Mouse (Mus musculus) midbrain, embryonic 14.5 days (tissue): Measurements from ENCODE around the gene Hmgcs1. TPM values are rescaled to one million over a fixed set of nuclear protein-coding genes. Genes with fewer than 3 reads are reported as not detected.

ENCODE experiments used
- ATAC-seq: fragments of 200-750 bp; cut with Nextera tagmentation; 2 replicates; pipeline ENCODE4 v1.8.0; 2017; ENCODE audit warnings: moderate number of reproducible peaks, moderate library complexity; ENCODE audit not compliant: low FRiP score, low TSS enrichment
- DNase-seq: peaks from one replicate; pipeline ENCODE4 v3.0.0-alpha.2; 2015
- H3K27ac ChIP-seq: fragments of 300-500 bp; sonication (generic); replicated peaks from 2 replicates; pipeline ENCODE4 v1.5.1; 2014; ENCODE audit warnings: mild to moderate bottlenecking, low read depth, low read length, moderate library complexity
- H3K27me3 ChIP-seq: fragments of 300-500 bp; sonication (generic); 2 replicates; pipeline ENCODE4 v1.6.1; 2014; ENCODE audit warnings: low read length, control low read depth, mixed read lengths; ENCODE audit not compliant: control insufficient read depth, insufficient read depth
- H3K36me3 ChIP-seq: fragments of 300-500 bp; sonication (generic); 2 replicates; pipeline ENCODE4 v1.6.1; 2014; ENCODE audit warnings: low read length, control low read depth; ENCODE audit not compliant: control insufficient read depth, insufficient read depth
- H3K4me1 ChIP-seq: fragments of 300-500 bp; sonication (generic); 2 replicates; pipeline ENCODE4 v1.6.1; 2014; ENCODE audit warnings: mild to moderate bottlenecking, antibody characterized with exemption, low read length, control low read depth; ENCODE audit not compliant: control insufficient read depth, insufficient read depth
- H3K4me2 ChIP-seq: fragments of 300-500 bp; sonication (generic); 2 replicates; pipeline ENCODE4 v1.6.1; 2014; ENCODE audit warnings: mild to moderate bottlenecking, low read length, moderate library complexity
- H3K4me3 ChIP-seq: fragments of 300-500 bp; sonication (generic); replicated peaks from 2 replicates; pipeline ENCODE4 v1.5.1; 2014; ENCODE audit warnings: low read depth, low read length
- H3K9ac ChIP-seq: fragments of 300-500 bp; sonication (generic); replicated peaks from 2 replicates; pipeline ENCODE4 v1.6.1; 2014; ENCODE audit warnings: mild to moderate bottlenecking, low read length, moderate library complexity
- H3K9me3 ChIP-seq: fragments of 300-500 bp; sonication (generic); 2 replicates; pipeline ENCODE4 v1.6.1; 2016; ENCODE audit warnings: low read length, control low read depth, mixed read lengths; ENCODE audit not compliant: control insufficient read depth
- WGBS: fragments of 180-500 bp; shearing (Covaris S2); extraction: QIAGEN DNeasy Blood & Tissue Kit; methylation state at CpG from one replicate; pipeline ENCODE4 v1.1.7; 2014; 5-methylcytosine and 5-hydroxymethylcytosine counted together
- polyA plus RNA-seq: library from polyadenylated mRNA; unstranded; fragments of >200 nt; fragmentation: Nextera tagmentation; extraction: Ambion mirVana; gene quantifications from 2 replicates; pipeline ENCODE4 v1.2.1, GENCODE M21; 2014

Gene Hmgcs1
- 432 and 511 TPM in 2 replicates for polyA plus RNA-seq

GRCm38 (mm10) chr13:119690039-119690728, at the start of gene Hmgcs1:
Gene Hmgcs1, plus strand, starts transcription at chr13:119690379.
- Histone ChIP-seq H3K4me3 (peak within 1 kb of the TSS; percentile 96), H3K9me3 (no peaks in the 10 kb centered on the region), H3K36me3 (0 out of 2 replicates have a peak, but pooled peaks cover 8% of the 10 kb centered on the region), H3K27ac (peak within 1 kb of the TSS; percentile 98), H3K4me2 (peak within 1 kb of the TSS; percentile 81), H3K27me3 (no peaks in the 10 kb centered on the region), H3K9ac (peak within 1 kb of the TSS; percentile 95), H3K4me1 (peaks cover 40% of the 10 kb centered on the region)
- ATAC-seq (peak; percentile 99), DNase-seq (peak; percentile 100)
- WGBS = under 1% methylated on average over 59 of the region's 59 CpGs

DNA sequence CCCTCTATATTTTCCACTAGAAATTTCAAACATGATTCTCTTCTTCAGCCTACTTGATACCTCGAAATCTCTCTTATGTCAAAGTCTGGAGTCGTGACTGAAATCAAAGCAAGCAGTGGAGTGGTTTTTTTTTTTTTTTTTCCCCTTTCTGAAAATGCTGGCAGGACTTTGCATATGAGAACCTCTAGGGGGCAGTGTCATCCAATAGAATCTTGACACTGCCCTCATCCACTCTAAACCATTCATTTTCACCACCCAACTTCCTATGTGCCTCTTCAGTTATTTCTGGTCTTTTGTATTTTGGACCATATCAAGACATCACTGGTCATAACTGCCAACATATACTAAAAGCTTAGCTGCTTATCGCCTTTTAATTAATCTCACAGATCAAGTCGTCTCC, 49.7 kb upstream of the Hmgcs1 start:
- Histone ChIP-seq H3K9me3 (no peaks in the 10 kb centered on the region), H3K36me3 (no peaks in the 10 kb centered on the region), H3K4me2 (no peak overlapping the region), H3K27ac (no peak overlapping the region), H3K4me3 (no peak overlapping the region), H3K9ac (no peak overlapping the region), H3K4me1 (no peaks in the 10 kb centered on the region), H3K27me3 (no peaks in the 10 kb centered on the region)
- DNase-seq = peak; percentile 83
- ATAC-seq = no peak
- WGBS = 36% methylated on average over 4 of the region's 4 CpGs

- ATAC-seq (no peak), DNase-seq (no peak)
- no peak overlapping the region for H3K27ac ChIP-seq
- H3K27me3 ChIP-seq = no peaks in the 10 kb centered on the region
- no peaks in the 10 kb centered on the region for H3K4me1 ChIP-seq
- WGBS = 87% methylated on average over 7 of the region's 7 CpGs
- no peak overlapping the region for H3K4me2 ChIP-seq
- no peaks in the 10 kb centered on the region for H3K9me3 ChIP-seq
- no peak overlapping the region for H3K9ac ChIP-seq
- H3K4me3 ChIP-seq = no peak overlapping the region
- H3K36me3 ChIP-seq = no peaks in the 10 kb centered on the region
Observed at GRCm38 (mm10) chr13:119641145-119641544, 49.0 kb upstream of the Hmgcs1 start.

GRCm38 (mm10) chr13:119644769-119645168, 45.4 kb upstream of the Hmgcs1 start:
- no peak for ATAC-seq
- no peak overlapping the region for H3K9ac ChIP-seq
- no peaks in the 10 kb centered on the region for H3K4me1 ChIP-seq
- no peak overlapping the region for H3K4me2 ChIP-seq
- H3K4me3 ChIP-seq = no peak overlapping the region
- WGBS = 64% methylated on average over 5 of the region's 5 CpGs
- no peaks in the 10 kb centered on the region for H3K27me3 ChIP-seq
- no peak overlapping the region for H3K27ac ChIP-seq
- H3K36me3 ChIP-seq = no peaks in the 10 kb centered on the region
- DNase-seq = no peak
- no peaks in the 10 kb centered on the region for H3K9me3 ChIP-seq

DNA sequence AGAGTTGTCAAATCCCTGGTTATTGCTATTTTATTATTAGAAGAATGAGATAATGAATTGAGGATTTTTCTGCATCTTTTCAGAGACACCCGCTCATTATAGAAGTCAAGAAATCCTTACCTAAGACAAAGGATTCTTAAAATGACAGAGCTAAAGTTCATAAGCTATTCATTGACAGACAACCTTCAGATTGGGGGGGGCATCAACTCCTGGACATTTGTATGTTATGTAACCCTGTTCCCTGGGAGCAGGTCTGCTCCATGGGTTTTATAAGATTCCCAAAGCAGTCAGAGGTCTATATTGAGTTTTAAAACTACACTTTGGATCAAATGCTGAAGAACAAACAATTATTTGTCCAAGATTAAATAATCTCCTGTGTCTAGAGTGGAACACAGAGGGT, 43.7 kb upstream of the Hmgcs1 start:
- H3K9ac ChIP-seq = no peak overlapping the region
- DNase-seq = no peak
- H3K27me3 ChIP-seq = no peaks in the 10 kb centered on the region
- no peaks in the 10 kb centered on the region for H3K9me3 ChIP-seq
- no peak for ATAC-seq
- H3K4me2 ChIP-seq = no peak overlapping the region
- H3K27ac ChIP-seq = no peak overlapping the region
- 90% methylated on average over 1 of the region's 1 CpGs for WGBS
- no peak overlapping the region for H3K4me3 ChIP-seq
- H3K4me1 ChIP-seq = no peaks in the 10 kb centered on the region
- no peaks in the 10 kb centered on the region for H3K36me3 ChIP-seq

GRCm38 (mm10) chr13:119648891-119649698, 41.1 kb upstream of the Hmgcs1 start:
- Histone ChIP-seq H3K4me1 (no peaks in the 10 kb centered on the region), H3K4me3 (no peak overlapping the region), H3K4me2 (peak overlapping the region; percentile 15; the same call in 1 of the 2 replicates), H3K9me3 (no peaks in the 10 kb centered on the region), H3K9ac (no peak overlapping the region), H3K27me3 (no peaks in the 10 kb centered on the region), H3K36me3 (no peaks in the 10 kb centered on the region), H3K27ac (peak overlapping the region; percentile 67)
- ATAC-seq (no peak), DNase-seq (peak; percentile 52)
- 44% methylated on average over 15 of the region's 15 CpGs for WGBS

DNA sequence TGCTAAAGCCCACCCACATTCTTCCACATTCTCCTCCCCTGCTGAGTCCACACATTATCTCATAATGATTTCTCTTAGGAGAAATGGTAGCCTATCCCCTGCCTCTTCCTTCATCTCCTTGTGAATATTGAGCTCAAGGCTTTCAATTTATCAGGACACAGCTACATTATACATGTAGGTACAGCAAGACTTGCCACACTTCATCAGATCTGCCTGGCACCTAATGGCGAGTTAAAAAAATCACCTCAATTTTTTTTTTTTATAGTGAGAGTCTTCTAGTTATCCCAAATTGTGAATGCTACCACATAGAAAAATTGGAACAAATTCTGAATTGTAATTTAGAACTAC, 40.5 kb upstream of the Hmgcs1 start:
- H3K27ac ChIP-seq = peak overlapping the region; percentile 67
- WGBS = 80% methylated on average over 1 of the region's 1 CpGs
- H3K9me3 ChIP-seq = no peaks in the 10 kb centered on the region
- no peaks in the 10 kb centered on the region for H3K4me1 ChIP-seq
- H3K27me3 ChIP-seq = no peaks in the 10 kb centered on the region
- ATAC-seq = no peak
- no peak for DNase-seq
- H3K9ac ChIP-seq = no peak overlapping the region
- peak overlapping the region; percentile 15; the same call in 1 of the 2 replicates for H3K4me2 ChIP-seq
- no peak overlapping the region for H3K4me3 ChIP-seq
- H3K36me3 ChIP-seq = no peaks in the 10 kb centered on the region

DNA sequence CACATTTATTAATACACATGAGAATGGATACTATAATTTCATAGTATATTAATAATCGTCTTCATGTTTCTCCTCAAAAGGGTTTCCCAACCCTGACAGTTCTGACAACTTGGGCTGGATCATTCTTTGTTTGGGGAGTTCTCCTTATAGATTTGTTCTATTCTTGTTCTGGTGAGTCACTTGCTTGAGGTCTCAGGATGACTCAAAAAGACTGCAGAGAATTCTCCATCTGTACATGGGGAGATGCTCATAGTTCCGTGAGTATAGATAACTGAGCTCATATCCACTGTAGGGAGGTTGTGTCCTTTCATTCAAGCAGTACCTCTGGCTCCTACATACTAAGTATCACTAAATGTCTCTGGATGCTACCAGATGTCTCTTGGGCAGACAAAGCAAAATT, 35.4 kb upstream of the Hmgcs1 start:
- H3K36me3 ChIP-seq = no peaks in the 10 kb centered on the region
- no peak overlapping the region for H3K9ac ChIP-seq
- ATAC-seq = no peak
- no peak overlapping the region for H3K4me2 ChIP-seq
- DNase-seq = no peak
- no peaks in the 10 kb centered on the region for H3K9me3 ChIP-seq
- no peak overlapping the region for H3K4me3 ChIP-seq
- no peaks in the 10 kb centered on the region for H3K27me3 ChIP-seq
- H3K4me1 ChIP-seq = no peaks in the 10 kb centered on the region
- no peak overlapping the region for H3K27ac ChIP-seq
- WGBS = 94% methylated on average over 2 of the region's 2 CpGs

DNA sequence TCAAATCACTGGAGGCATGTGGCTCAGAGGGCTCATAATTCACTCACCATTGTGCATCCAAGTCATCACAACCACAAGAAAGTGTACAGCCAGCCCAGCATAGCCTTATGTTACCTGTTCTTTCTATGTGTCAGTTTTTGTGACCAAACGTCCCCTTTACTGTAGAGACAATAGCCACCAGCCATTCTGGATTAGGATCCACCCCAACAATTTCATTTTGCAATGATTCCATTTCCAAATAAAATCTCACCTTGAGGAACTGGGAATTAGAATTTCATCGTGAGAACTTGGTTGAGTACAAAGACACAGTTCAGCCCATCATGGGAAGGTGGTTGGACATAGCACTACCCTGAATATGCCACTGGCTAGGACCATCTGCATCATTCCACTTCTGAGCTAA, 33.9 kb upstream of the Hmgcs1 start:
- Histone ChIP-seq H3K4me1 (no peaks in the 10 kb centered on the region), H3K27ac (no peak overlapping the region), H3K27me3 (no peaks in the 10 kb centered on the region), H3K9me3 (no peaks in the 10 kb centered on the region), H3K36me3 (no peaks in the 10 kb centered on the region), H3K9ac (no peak overlapping the region), H3K4me2 (no peak overlapping the region), H3K4me3 (no peak overlapping the region)
- 82% methylated on average over 2 of the region's 2 CpGs for WGBS
- DNase-seq (no peak), ATAC-seq (no peak)
